Mouse (Mus musculus) liver, embryonic 14.5 days (tissue): ENCODE measurements around the gene Igsf21.

ENCODE experiments used
- CTCF ChIP-seq: IDR thresholded peaks from 2 replicates; pipeline ENCODE4 v1.5.1; 2016; ENCODE audit warnings: antibody characterized with exemption, low read depth, control low read depth
- EP300 ChIP-seq: IDR thresholded peaks from 2 replicates; pipeline ENCODE4 v1.6.1; 2016; ENCODE audit warnings: antibody characterized with exemption, low read depth

- TF ChIP-seq CTCF (no peak), EP300 (no peak)
Observed at GRCm38 (mm10) chr4:140285726-140286316, 39.2 kb upstream of the Igsf21 start.
